9 mouse cellular contexts compared by ENCODE assay signal in the genomic region with DNA sequence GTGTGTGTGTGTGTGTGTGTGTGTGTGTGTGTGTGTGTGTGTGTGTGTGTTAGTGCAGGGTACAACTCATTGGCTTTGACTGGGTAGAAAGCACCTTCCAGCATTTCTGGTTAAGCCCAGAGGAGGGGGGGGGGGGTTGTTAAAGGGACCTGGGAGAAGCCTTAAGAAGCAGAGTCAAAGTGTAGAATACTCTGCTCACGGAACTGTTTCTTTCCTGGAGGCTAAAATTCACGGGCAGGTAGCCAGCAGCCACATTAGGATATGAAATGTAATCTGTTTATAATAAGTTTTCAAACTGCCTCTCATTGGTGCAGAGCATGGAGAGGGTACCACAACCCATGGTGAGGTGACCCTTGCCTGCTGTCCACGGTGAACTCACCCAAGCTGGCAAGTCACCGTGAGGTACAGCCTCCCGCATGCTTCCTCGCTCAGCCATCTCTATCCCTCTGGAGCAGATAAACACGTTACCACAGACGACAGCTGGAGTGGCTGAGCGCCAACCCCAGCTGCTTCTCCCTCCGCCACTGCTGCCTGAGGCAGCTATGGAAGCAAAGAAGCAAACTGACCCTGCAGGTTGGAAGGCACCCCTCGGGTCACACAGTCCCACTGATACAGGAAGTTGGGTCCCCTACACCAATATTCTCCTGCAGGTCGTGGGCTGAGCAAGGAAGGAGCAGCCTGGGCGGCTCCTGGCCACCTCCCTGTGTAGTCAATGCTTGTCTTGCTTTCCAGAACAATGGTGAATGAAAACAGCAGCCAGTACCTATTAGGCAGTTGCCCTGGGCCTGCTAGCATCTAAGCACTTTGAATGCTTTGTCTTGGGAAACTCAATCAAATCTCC.
DNase-seq lines count a peak whose midpoint lies in the region; ATAC-seq and TF ChIP-seq lines count a peak whose summit lies in the region.
"Had no signal": no experiment of that assay in that cellular context is flagged by ENCODE, and none has a peak within 500 bp of the region (broad histone marks: within the 10 kb centered on the region; RNA-seq: fewer than 3 reads in every experiment).

No protein-coding gene starts in this region.

- no peak for TF ChIP-seq CTCF in ES-Bruce4 (IDR thresholded peaks at IDR 0.05; ENCODE audit: low read depth, low read length)

- H3K4me3 ChIP-seq in ES-Bruce4 (ENCODE audit: low read depth, low read length) = 0 out of 2 replicates have a peak overlapping the region, but pooled peaks have one; percentile 4
- H3K4me3 ChIP-seq in hindbrain, embryonic 14.5 days (replicated peaks; ENCODE audit: low read length) = no peak overlapping the region

- H3K4me2 ChIP-seq in hindbrain, embryonic 14.5 days (replicated peaks) = no peak overlapping the region

- H3K9ac ChIP-seq in ES-Bruce4 (ENCODE audit: low read depth, poor library complexity, severe bottlenecking) = no peak overlapping the region
- no peak overlapping the region for H3K9ac ChIP-seq in hindbrain, embryonic 14.5 days

- ATAC-seq in hindbrain, embryonic 14.5 days (ENCODE audit: low FRiP score) = peak; percentile 40; the same call in 1 of the 2 replicates
- peak; percentile 65 for ATAC-seq in megakaryocyte-erythroid progenitor cell, adult 5-6 weeks (replicated peaks; ENCODE audit: low FRiP score, low TSS enrichment, poor library complexity, severe bottlenecking)
- no peak for ATAC-seq in activated CD4-positive, CD25-positive, alpha-beta regulatory T cell, adult 4 months

- no peaks in the 10 kb centered on the region for H3K9me3 ChIP-seq in ES-Bruce4 (replicated peaks; ENCODE audit: control insufficient read depth, insufficient read depth, low read length, poor library complexity, severe bottlenecking)
- H3K9me3 ChIP-seq in hindbrain, embryonic 14.5 days (ENCODE audit: control insufficient read depth, low read length) = no peaks in the 10 kb centered on the region

- no peak overlapping the region for H3K27ac ChIP-seq in ES-Bruce4 (ENCODE audit: insufficient read depth, low read length)
- peak overlapping the region; percentile 58 for H3K27ac ChIP-seq in hindbrain, embryonic 14.5 days

- 30% methylated on average over 13 of the region's 13 CpGs for WGBS in hindbrain, embryonic 14.5 days

- no peaks in the 10 kb centered on the region for H3K27me3 ChIP-seq in ES-Bruce4 (ENCODE audit: control insufficient read depth, insufficient read depth, low read length, poor library complexity, severe bottlenecking)
- no peaks in the 10 kb centered on the region for H3K27me3 ChIP-seq in hindbrain, embryonic 14.5 days (ENCODE audit: control insufficient read depth, insufficient read depth, low read length)
- H3K27me3 ChIP-seq: CH12.LX had no signal

- no peaks in the 10 kb centered on the region for H3K36me3 ChIP-seq in ES-Bruce4 (ENCODE audit: control insufficient read depth, insufficient read depth, low read length, poor library complexity, severe bottlenecking)
- no peaks in the 10 kb centered on the region for H3K36me3 ChIP-seq in hindbrain, embryonic 14.5 days (replicated peaks; ENCODE audit: control insufficient read depth, insufficient read depth)

- TF ChIP-seq EP300 in ES-Bruce4 (IDR thresholded peaks at IDR 0.05; ENCODE audit: insufficient read depth, low read depth, low read length) = no peak

- peak; percentile 39 for DNase-seq in embryo, embryonic 11 days
- no peak for DNase-seq in embryo, embryonic 10.5 days (ENCODE audit: low spot score)
- DNase-seq in gastrocnemius, adult 18-20 months (ENCODE audit: low spot score) = peak; percentile 59
- DNase-seq in hindbrain, embryonic 14.5 days (ENCODE audit: low spot score) = peak; percentile 69
- DNase-seq in layer of hippocampus, postnatal 14 days (ENCODE audit: low spot score in 2 of 2) = no peak

- no peak for TF ChIP-seq POLR2A in ES-Bruce4 (IDR thresholded peaks at IDR 0.05; ENCODE audit: insufficient read depth, low read length)

- H3K4me1 ChIP-seq in ES-Bruce4 (ENCODE audit: control insufficient read depth, insufficient read depth, low read length) = peaks cover 3% of the 10 kb centered on the region
- H3K4me1 ChIP-seq in hindbrain, embryonic 14.5 days (replicated peaks; ENCODE audit: control insufficient read depth, insufficient read depth, low read length) = peaks cover 13% of the 10 kb centered on the region; the same call in 1 of the 2 replicates

Comparison
In these comparisons a context has a peak if more than half of its experiments do, and no peak if none do; other contexts are left out.
1. DNase-seq: peak in embryo, embryonic 11 days (single experiment), gastrocnemius, adult 18-20 months (single experiment) and hindbrain, embryonic 14.5 days (single experiment); none in embryo, embryonic 10.5 days (single experiment) and layer of hippocampus, postnatal 14 days (0 of 2).